Mouse (Mus musculus) layer of hippocampus, adult 8-10 months (tissue): ENCODE data around the gene Olfr1. TPM values are rescaled to one million over a fixed set of nuclear protein-coding genes. Genes with fewer than 3 reads are reported as not detected.

Source experiments
- DNase-seq, 2 experiments: peaks; one replicate each; pipeline ENCODE4 v3.0.0; 2022; ENCODE audit warnings: low spot score in 2 of 2
- total RNA-seq, 4 experiments: library from RNA; stranded (reverse); gene quantifications; 2 replicates each; pipeline ENCODE4 v1.2.4; 2022

Olfr1 gene
- total RNA-seq: not detected

DNA sequence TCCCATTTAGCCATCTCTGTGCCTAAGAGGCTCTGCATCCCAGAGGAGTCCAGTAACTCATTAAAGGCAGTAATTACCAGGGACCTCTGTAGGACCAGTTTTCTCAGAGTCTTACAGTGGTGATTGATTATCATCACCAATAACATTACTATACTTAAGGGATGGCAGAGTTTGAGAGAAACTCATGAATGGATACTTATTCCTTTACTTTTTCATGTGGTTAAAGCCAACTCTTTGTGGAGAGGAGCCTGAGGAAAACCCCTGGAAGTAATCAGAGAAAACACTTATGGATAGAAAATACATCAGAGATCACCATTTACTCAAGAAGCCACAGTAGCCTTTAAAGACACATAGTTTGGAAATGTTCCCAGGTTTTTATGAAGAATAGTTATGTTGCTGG lies at the start of gene Olfr1:
Olfr1 (minus strand) TSS at position 101 of the 400 bp plus-strand sequence.
- no peak for DNase-seq

DNA sequence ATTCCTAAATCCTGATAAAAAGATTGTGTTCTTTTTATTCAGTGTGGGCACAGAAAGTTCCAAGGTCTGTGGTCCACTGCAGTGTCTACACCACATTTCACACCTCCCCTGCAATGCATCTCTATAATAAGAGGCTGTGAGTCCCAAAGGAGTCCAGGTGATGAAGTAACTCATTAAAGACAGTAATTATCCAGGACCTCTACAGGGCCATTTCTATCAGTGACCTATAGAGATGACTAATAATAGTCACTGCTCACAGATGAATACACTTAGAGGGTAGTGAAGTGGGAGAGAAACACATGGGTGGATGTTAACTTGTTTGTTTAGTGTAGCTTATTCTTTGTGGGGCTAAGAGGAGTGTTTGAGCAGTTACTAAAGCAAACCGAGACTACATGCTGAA lies 29.0 kb upstream of the Olfr1 start, which contains the start of gene Olfr378:
Olfr378 (minus strand) TSS at position 101 of the 400 bp plus-strand sequence.
- DNase-seq: no peak

DNA sequence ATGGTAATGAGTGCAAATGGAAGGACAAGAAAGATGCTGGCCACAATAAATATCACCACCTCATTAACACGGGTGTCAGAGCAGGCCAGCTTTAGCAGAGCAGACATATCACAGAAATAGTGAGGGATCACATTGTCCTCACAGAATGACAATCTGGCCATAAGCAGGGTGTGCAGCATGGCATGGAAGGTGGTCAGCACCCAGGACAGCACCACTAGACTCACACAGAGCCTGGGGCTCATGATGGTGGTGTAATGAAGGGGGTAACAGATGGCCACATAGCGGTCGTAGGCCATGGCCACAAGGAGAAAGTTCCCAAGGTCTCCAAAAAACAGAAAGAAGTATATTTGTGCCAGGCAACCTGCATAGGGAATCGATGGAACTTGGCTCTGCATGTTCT lies 4.0 kb downstream of the Olfr1 start:
- no peak for DNase-seq

DNA sequence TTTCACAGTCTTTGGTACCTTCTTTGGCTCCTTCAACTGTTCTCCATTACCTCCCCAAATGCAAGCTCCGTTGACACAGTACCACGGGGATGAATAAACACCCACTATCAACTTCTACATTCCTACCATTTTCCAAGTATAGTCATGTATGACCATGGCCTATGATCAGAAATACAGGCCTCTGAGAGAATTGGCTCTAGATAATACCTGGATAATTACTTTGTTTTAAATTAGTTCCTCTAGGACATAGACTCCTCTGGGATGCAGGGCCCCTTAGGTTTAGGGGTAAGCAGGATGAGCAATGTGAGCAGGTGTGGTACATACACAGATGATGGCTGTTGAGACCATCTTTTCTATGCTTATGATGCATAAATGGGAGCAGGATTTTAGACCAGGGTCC lies 28.5 kb downstream of the Olfr1 start, which contains the start of gene Olfr376:
Olfr376 (plus strand) TSS at position 301 of the 400 bp plus-strand sequence.
- no peak for DNase-seq

DNA sequence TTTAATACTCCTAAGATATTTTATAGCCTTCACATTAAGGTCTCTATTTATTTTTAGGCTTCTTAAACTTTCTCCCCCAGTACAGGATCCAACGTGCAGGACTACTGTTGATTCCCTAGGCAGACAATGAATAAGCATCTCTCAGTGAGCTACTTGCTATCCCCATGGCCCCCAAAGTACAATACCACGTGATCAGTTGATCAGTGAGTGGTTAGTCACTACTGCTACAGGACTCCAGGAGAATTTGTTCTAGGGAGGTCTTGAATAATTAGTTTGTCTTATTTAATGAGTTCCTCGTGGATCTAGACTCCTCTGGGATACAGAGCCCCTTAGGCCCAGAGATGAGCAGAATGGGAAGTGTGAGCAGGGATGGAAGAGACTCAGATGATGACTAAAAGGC lies 48.9 kb downstream of the Olfr1 start, which contains the start of gene Olfr20:
Olfr20 (plus strand) TSS at position 301 of the 400 bp plus-strand sequence.
- no peak for DNase-seq

Other genes starting within 250 kb of the Olfr1 start
- 1 to 10 TPM; 1.7 to 4.1 (median 2.8) TPM for gene P2rx5, start 239.2 kb downstream of the Olfr1 start, total RNA-seq
- 10 to 100 TPM; 39.6 to 49.2 (median 44.0) TPM for gene Emc6, start 222.6 kb downstream of the Olfr1 start, total RNA-seq
- 10 to 100 TPM in 2 of 4 experiments, 1 to 10 TPM in 2; 7.9 to 13.1 (median 10.5) TPM for gene Tax1bp3, start 222.5 kb downstream of the Olfr1 start, total RNA-seq
- 10 to 100 TPM; 19.0 to 30.4 (median 24.5) TPM for gene Ctns, start 200.6 kb downstream of the Olfr1 start, total RNA-seq
- 1 to 10 TPM; 3.3 to 5.1 (median 4.2) TPM for gene Shpk, start 200.2 kb downstream of the Olfr1 start, total RNA-seq
- gene Trpv1, start 165.3 kb downstream of the Olfr1 start, total RNA-seq: not detected
- gene Trpv3, start 132.2 kb downstream of the Olfr1 start, total RNA-seq: under 1 TPM; 0.49 to 0.67 (median 0.58) TPM
- 10 to 100 TPM; 15.1 to 20.2 (median 18.3) TPM for gene Aspa, start 70.0 kb downstream of the Olfr1 start, total RNA-seq
- not detected for gene Gm49340, start 69.9 kb downstream of the Olfr1 start, total RNA-seq
- under 1 TPM in 1 of 4 experiments, not detected in 3; 0.29 TPM for gene Spata22, start 69.9 kb downstream of the Olfr1 start, total RNA-seq
- not detected for gene Olfr20, start 48.8 kb downstream of the Olfr1 start, total RNA-seq
- not detected for gene Olfr376, start 28.4 kb downstream of the Olfr1 start, total RNA-seq
- not detected for gene Olfr378, start 28.9 kb upstream of the Olfr1 start, total RNA-seq
- gene Olfr380, start 57.9 kb upstream of the Olfr1 start, total RNA-seq: not detected
- gene Olfr381, start 92.0 kb upstream of the Olfr1 start, total RNA-seq: not detected
- not detected for gene Olfr382, start 117.6 kb upstream of the Olfr1 start, total RNA-seq
- gene Olfr385, start 193.4 kb upstream of the Olfr1 start, total RNA-seq: not detected
- gene Olfr384, start 199.0 kb upstream of the Olfr1 start, total RNA-seq: not detected